Mouse (Mus musculus) intestine, embryonic 16.5 days (tissue): ENCODE results near the gene Ntn1. TPM values are rescaled to one million over a fixed set of nuclear protein-coding genes. Genes with fewer than 3 reads are reported as not detected.
A peak's percentile ranks its signal among the peaks of the same experiment; 100 is the strongest.

Source experiments
- ATAC-seq: fragments of 200-750 bp; cut with Nextera tagmentation; 2 replicates; pipeline ENCODE4 v1.8.0; 2017; ENCODE audit warnings: moderate TSS enrichment, moderate library complexity
- H3K27ac ChIP-seq: fragments of 300-500 bp; sonication (generic); 2 replicates; pipeline ENCODE4 v1.5.1; 2014; ENCODE audit warnings: mild to moderate bottlenecking, low read length
- H3K27me3 ChIP-seq: fragments of 300-500 bp; sonication (generic); replicated peaks from 2 replicates; pipeline ENCODE4 v1.6.1; 2014; ENCODE audit warnings: low read length, control low read depth, mixed read lengths; ENCODE audit not compliant: control insufficient read depth, insufficient read depth
- H3K36me3 ChIP-seq: fragments of 300-500 bp; sonication (generic); 2 replicates; pipeline ENCODE4 v1.6.1; 2014; ENCODE audit warnings: low read length, control low read depth; ENCODE audit not compliant: control insufficient read depth, insufficient read depth
- H3K4me1 ChIP-seq: fragments of 300-500 bp; sonication (generic); 2 replicates; pipeline ENCODE4 v1.6.1; 2014; ENCODE audit warnings: low read length, control low read depth, mixed read lengths; ENCODE audit not compliant: control insufficient read depth, insufficient read depth
- H3K4me2 ChIP-seq: fragments of 300-500 bp; sonication (generic); 2 replicates; pipeline ENCODE4 v1.6.1; 2014; ENCODE audit warnings: low read depth, low read length, control low read depth
- H3K4me3 ChIP-seq: fragments of 300-500 bp; sonication (generic); 2 replicates; pipeline ENCODE4 v1.5.1; 2014; ENCODE audit warnings: mild to moderate bottlenecking, low read length
- H3K9ac ChIP-seq: fragments of 300-500 bp; sonication (generic); 2 replicates; pipeline ENCODE4 v1.6.1; 2014; ENCODE audit warnings: low read depth, low read length
- H3K9me3 ChIP-seq: fragments of 300-500 bp; sonication (generic); 2 replicates; pipeline ENCODE4 v1.6.1; 2016; ENCODE audit warnings: low read length, control low read depth; ENCODE audit not compliant: control insufficient read depth
- WGBS: fragments of 180-500 bp; shearing (Covaris S2); extraction: QIAGEN DNeasy Blood & Tissue Kit; methylation state at CpG from one replicate; pipeline ENCODE4 v1.1.7; 2014; 5-methylcytosine and 5-hydroxymethylcytosine counted together
- polyA plus RNA-seq: library from polyadenylated mRNA; unstranded; fragments of >200 nt; fragmentation: Nextera tagmentation; extraction: Ambion mirVana; gene quantifications from 2 replicates; pipeline ENCODE4 v1.2.1, GENCODE M21; 2015

Gene Ntn1
- polyA plus RNA-seq, 1 experiment from 2014 or later, result 5.6 TPM

DNA sequence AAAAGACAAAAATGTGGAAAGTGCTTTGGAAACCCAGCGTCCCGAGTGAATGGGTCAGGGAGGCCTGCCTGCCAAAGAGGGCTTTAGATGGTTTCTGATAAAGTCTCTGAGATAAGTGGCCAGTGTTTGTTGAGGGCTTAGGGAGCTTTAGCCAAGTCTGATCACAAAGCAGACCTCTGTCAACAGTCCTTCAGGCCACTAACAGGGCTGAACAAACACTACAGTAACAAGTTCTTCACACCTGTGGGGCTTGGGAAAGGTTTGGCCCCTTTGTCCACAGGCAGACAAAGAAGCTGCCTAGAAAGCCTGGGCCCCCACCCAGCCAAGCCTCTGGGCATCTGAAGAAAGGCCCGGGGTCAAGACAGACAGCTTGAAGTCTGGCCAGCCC, 114.9 kb downstream of the Ntn1 start:
- no peak for ATAC-seq
- H3K4me1 ChIP-seq, result peaks cover 8% of the 10 kb centered on the region; the same call in 1 of the 2 replicates
- no peak overlapping the region for H3K4me3 ChIP-seq
- no peaks in the 10 kb centered on the region for H3K9me3 ChIP-seq
- H3K27ac ChIP-seq, result no peak overlapping the region
- WGBS, result 31% methylated on average over 3 of the region's 3 CpGs
- no peaks in the 10 kb centered on the region for H3K27me3 ChIP-seq
- H3K4me2 ChIP-seq, result no peak overlapping the region
- H3K36me3 ChIP-seq, result no peaks in the 10 kb centered on the region
- no peak overlapping the region for H3K9ac ChIP-seq

GRCm38 (mm10) chr11:68280001-68280510, 120.6 kb downstream of the Ntn1 start:
- Histone ChIP-seq H3K4me1 (0 out of 2 replicates have a peak, but pooled peaks cover under 1% of the 10 kb centered on the region), H3K27ac (no peak overlapping the region), H3K9me3 (no peaks in the 10 kb centered on the region), H3K36me3 (no peaks in the 10 kb centered on the region), H3K9ac (no peak overlapping the region), H3K4me2 (no peak overlapping the region), H3K4me3 (no peak overlapping the region), H3K27me3 (no peaks in the 10 kb centered on the region)
- 54% methylated on average over 10 of the region's 10 CpGs for WGBS
- no peak for ATAC-seq

DNA sequence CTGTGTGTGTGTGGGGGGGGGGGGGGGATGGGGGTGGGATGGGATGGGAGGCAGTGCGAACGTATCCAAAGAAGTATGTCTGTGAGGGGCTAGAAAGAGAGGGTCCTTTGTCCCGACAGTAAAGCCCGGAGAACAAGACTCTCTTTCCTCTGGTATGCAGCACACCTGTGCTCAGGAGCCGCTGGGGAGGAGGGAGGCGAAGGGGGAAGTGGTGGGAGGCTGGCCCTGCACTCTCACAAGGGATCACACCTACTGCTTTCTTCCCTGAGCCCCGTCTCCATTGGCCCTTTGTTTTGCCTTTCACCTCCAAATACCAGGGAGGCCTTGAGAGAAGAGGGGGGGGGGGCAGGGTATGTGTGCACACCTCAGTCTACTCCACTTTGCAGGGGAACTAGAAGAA, 123.7 kb downstream of the Ntn1 start:
- no peaks in the 10 kb centered on the region for H3K9me3 ChIP-seq
- WGBS, result 53% methylated on average over 7 of the region's 7 CpGs
- no peaks in the 10 kb centered on the region for H3K36me3 ChIP-seq
- ATAC-seq, result no peak
- no peak overlapping the region for H3K4me2 ChIP-seq
- H3K27me3 ChIP-seq, result no peaks in the 10 kb centered on the region
- H3K4me3 ChIP-seq, result no peak overlapping the region
- no peak overlapping the region for H3K27ac ChIP-seq
- H3K9ac ChIP-seq, result no peak overlapping the region
- H3K4me1 ChIP-seq, result 0 out of 2 replicates have a peak, but pooled peaks cover 6% of the 10 kb centered on the region

DNA sequence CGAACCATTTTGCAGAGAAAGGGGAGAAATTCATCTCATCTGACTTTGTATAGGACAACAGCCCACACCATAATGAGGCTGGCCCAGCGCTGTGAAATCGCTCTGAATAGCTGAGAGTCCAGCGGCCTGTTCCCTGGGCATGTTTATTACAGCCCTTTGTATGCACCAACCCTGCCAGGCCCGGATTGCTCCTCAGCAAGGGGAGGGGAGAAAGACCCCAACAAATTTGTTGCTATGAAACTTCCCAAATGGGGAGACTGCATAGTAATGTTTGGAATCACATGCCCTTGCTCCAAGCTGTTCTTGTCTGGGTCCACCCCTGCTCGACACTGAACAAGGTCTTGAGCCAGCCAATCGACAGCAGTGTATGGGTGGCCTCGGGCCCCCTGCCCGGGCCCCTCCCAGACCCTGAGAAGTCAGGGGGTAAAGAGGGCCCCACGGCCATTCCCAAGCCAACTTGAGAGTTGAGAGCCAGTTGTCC, 126.3 kb downstream of the Ntn1 start:
- no peak for ATAC-seq
- Histone ChIP-seq H3K4me3 (no peak overlapping the region), H3K4me1 (0 out of 2 replicates have a peak, but pooled peaks cover 6% of the 10 kb centered on the region), H3K27ac (no peak overlapping the region), H3K9ac (no peak overlapping the region), H3K9me3 (no peaks in the 10 kb centered on the region), H3K36me3 (no peaks in the 10 kb centered on the region), H3K4me2 (no peak overlapping the region), H3K27me3 (no peaks in the 10 kb centered on the region)
- WGBS, result 36% methylated on average over 10 of the region's 10 CpGs

- no peak for ATAC-seq
- Histone ChIP-seq H3K9me3 (no peaks in the 10 kb centered on the region), H3K9ac (no peak overlapping the region), H3K4me1 (0 out of 2 replicates have a peak, but pooled peaks cover 6% of the 10 kb centered on the region), H3K27me3 (no peaks in the 10 kb centered on the region), H3K4me3 (no peak overlapping the region), H3K27ac (no peak overlapping the region), H3K4me2 (no peak overlapping the region), H3K36me3 (no peaks in the 10 kb centered on the region)
- WGBS, result 71% methylated on average over 12 of the region's 12 CpGs
Measured at GRCm38 (mm10) chr11:68273855-68274254, 126.8 kb downstream of the Ntn1 start.

- H3K4me3 ChIP-seq, result no peak overlapping the region
- H3K27ac ChIP-seq, result no peak overlapping the region
- no peak for ATAC-seq
- 68% methylated on average over 19 of the region's 19 CpGs for WGBS
- H3K27me3 ChIP-seq, result no peaks in the 10 kb centered on the region
- H3K9me3 ChIP-seq, result no peaks in the 10 kb centered on the region
- no peak overlapping the region for H3K4me2 ChIP-seq
- no peak overlapping the region for H3K9ac ChIP-seq
- 0 out of 2 replicates have a peak, but pooled peaks cover 6% of the 10 kb centered on the region for H3K4me1 ChIP-seq
- H3K36me3 ChIP-seq, result no peaks in the 10 kb centered on the region
Measured at GRCm38 (mm10) chr11:68270730-68271467, 129.7 kb downstream of the Ntn1 start.

GRCm38 (mm10) chr11:68264276-68264675, 136.3 kb downstream of the Ntn1 start:
- no peaks in the 10 kb centered on the region for H3K9me3 ChIP-seq
- WGBS, result 80% methylated on average over 5 of the region's 5 CpGs
- no peak overlapping the region for H3K9ac ChIP-seq
- no peaks in the 10 kb centered on the region for H3K36me3 ChIP-seq
- ATAC-seq, result no peak
- H3K4me1 ChIP-seq, result no peaks in the 10 kb centered on the region
- no peaks in the 10 kb centered on the region for H3K27me3 ChIP-seq
- H3K4me2 ChIP-seq, result no peak overlapping the region
- H3K27ac ChIP-seq, result no peak overlapping the region
- no peak overlapping the region for H3K4me3 ChIP-seq

DNA sequence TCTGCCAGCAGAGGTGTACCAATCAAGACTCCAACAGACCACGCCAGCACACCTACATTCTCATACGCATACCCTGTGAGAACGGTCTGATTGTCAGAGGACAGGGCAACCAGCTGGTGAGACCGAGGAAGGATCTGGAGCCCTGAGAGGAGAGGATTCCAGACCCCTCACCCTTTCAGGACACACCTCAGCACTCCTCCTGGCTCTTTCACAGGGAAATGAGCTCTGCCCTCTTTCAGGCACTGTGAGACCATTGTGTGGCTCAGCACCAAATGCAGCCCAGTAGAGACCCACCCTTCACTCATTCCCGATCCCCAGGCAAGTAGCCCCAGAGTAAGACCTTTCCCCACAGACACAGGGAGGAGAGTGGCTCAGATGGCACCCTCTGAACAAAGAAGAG, 137.5 kb downstream of the Ntn1 start:
- H3K4me3 ChIP-seq, result no peak overlapping the region
- no peak overlapping the region for H3K4me2 ChIP-seq
- H3K36me3 ChIP-seq, result no peaks in the 10 kb centered on the region
- no peak for ATAC-seq
- no peak overlapping the region for H3K27ac ChIP-seq
- 94% methylated on average over 5 of the region's 5 CpGs for WGBS
- no peaks in the 10 kb centered on the region for H3K4me1 ChIP-seq
- H3K9me3 ChIP-seq, result no peaks in the 10 kb centered on the region
- H3K27me3 ChIP-seq, result no peaks in the 10 kb centered on the region
- H3K9ac ChIP-seq, result no peak overlapping the region

DNA sequence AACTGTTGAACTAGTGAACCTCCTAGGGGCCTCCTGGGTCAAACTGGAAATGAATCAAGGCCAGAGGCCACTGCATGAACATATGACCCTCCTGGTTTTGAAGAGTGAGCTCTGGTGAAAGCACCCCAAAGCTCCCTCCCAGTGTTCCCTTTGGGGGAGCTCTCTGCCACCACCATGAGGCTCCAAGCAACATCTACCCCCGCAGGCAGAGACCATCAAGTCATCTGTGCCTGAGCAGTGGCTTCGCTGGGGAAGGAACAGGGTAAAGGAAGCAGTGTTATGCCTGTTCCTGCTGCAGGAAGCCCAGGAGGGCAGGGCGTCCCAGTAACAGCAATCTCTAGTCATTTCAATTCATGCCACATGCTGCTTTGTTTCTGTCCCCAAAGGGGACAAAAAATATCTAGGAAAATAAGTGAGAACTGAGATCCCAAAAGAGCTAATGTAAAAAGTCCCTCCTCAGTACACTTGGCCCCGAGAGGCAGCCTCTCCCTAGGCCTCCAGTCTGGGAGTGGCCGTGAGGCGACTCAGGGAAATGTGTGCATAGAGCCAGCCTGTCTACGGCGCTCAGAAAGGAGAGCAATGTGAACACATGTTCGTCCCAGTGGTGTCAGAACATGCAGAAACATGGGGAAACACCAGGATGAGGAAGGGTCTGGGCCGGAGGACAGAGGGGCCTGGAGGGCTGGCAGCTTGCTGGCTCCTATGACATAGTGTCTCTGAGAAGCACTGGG, 139.3 kb downstream of the Ntn1 start:
- H3K4me3 ChIP-seq, result no peak overlapping the region
- H3K27me3 ChIP-seq, result no peaks in the 10 kb centered on the region
- H3K36me3 ChIP-seq, result no peaks in the 10 kb centered on the region
- peak; percentile 44; the same call in 1 of the 2 replicates for ATAC-seq
- H3K9ac ChIP-seq, result no peak overlapping the region
- H3K9me3 ChIP-seq, result no peaks in the 10 kb centered on the region
- H3K4me2 ChIP-seq, result no peak overlapping the region
- 60% methylated on average over 10 of the region's 10 CpGs for WGBS
- H3K27ac ChIP-seq, result no peak overlapping the region
- no peaks in the 10 kb centered on the region for H3K4me1 ChIP-seq
